Comparison of ENCODE assay signal across 29 mouse cellular contexts in the genomic region with DNA sequence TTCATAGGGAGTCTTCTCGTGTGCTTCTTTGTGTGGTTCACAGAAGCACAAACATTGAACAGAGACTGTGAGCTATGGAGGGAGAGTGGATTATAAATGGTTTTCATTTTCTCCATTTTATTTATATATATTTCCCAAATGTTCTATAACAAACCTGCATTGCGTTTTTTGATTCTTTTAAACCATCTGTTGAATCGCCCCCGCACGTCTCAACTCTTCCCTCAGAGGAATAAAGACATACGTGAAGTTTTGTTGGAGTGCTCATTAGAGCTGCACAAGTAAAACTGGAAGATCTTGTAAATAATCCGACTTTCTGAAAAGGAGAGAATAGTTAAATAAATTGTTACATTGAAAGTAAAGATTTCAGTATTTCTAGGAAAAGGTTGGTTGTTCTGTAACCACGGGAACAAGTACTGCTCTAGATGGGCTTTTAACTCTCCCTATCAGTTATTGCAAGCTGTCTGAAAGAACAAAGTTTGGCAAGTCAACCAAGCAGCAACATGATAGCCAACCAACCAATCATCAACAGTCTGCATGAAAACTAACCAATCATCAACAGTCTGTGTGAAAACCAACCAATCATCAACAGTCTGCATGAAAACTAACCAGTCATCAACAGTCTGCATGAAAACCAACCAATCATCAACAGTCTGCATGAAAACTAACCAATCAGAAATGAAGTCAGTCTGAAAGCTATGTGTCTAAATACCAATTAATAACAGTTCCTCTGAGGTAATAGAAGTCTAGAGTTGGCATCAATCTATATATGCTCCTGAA. TPM values are rescaled to one million over a fixed set of nuclear protein-coding genes. Genes with fewer than 3 reads are reported as not detected.
DNase-seq lines count a peak whose midpoint lies in the region; ATAC-seq and TF ChIP-seq lines count a peak whose summit lies in the region.
"Had no signal": no experiment of that assay in that cellular context is flagged by ENCODE, and none has a peak within 500 bp of the region (broad histone marks: within the 10 kb centered on the region; RNA-seq: fewer than 3 reads in every experiment).

No protein-coding gene starts in this region.

- 87% methylated on average over 8 of the region's 8 CpGs for WGBS in hindbrain, postnatal 0 days
- WGBS in midbrain, embryonic 16.5 days: 90% methylated on average over 8 of the region's 8 CpGs

- peak; percentile 26 for DNase-seq in layer of hippocampus, adult 9-11 months
- no peak for DNase-seq in layer of hippocampus, adult 2 months (ENCODE audit: low spot score in 2 of 2)
- DNase-seq in 416B (ENCODE audit: low read depth): peak; percentile 40
- DNase-seq in MEL (ENCODE audit: low read depth, low spot score): peak; percentile 84
- no peak for DNase-seq in hindbrain, postnatal 0 days (ENCODE audit: low spot score)
- DNase-seq: adrenal gland, postnatal 14 days; cerebellum, adult 11-12 months; cerebellum, postnatal 10 days; gastrocnemius, postnatal 10 days; heart, postnatal 14 days; kidney, adult 9 months; kidney, postnatal 10 days; spleen, adult 18-20 months; thymus, adult 18-20 months; thymus, postnatal 25 days had no signal

- no peak for TF ChIP-seq RAD21 in MEL (IDR thresholded peaks at IDR 0.05; ENCODE audit: low read depth, low read length)

- H3K4me2 ChIP-seq in hindbrain, postnatal 0 days (ENCODE audit: low read depth, low read length): no peak overlapping the region
- no peak overlapping the region for H3K4me2 ChIP-seq in midbrain, embryonic 16.5 days (ENCODE audit: low read length)
- H3K4me2 ChIP-seq: embryonic facial prominence, embryonic 15.5 days; forebrain, embryonic 13.5 days; hindbrain, embryonic 12.5 days; limb, embryonic 12.5 days; liver, embryonic 15.5 days; lung, embryonic 15.5 days; midbrain, embryonic 12.5 days; neural tube, embryonic 13.5 days had no signal

- H3K4me1 ChIP-seq in MEL (ENCODE audit: control insufficient read depth in 1 of 2, insufficient read depth in 2 of 2, low read length in 2 of 2): peaks cover 4 to 18% of the 10 kb centered on the region in 2 experiments; a peak in 3 of 4 replicates
- H3K4me1 ChIP-seq in hindbrain, postnatal 0 days (ENCODE audit: insufficient read depth, low read length): no peaks in the 10 kb centered on the region
- H3K4me1 ChIP-seq in midbrain, embryonic 16.5 days (ENCODE audit: control insufficient read depth, insufficient read depth, low read length): peaks cover 12% of the 10 kb centered on the region

- 0 out of 2 replicates have a peak, but pooled peaks have one; percentile 31 for ATAC-seq in megakaryocyte-erythroid progenitor cell, adult 5-6 weeks (replicated peaks; ENCODE audit: low FRiP score, low TSS enrichment, poor library complexity, severe bottlenecking)
- ATAC-seq in hindbrain, postnatal 0 days: no peak
- ATAC-seq in midbrain, embryonic 16.5 days: no peak
- ATAC-seq: CD4-positive, CD25-positive, alpha-beta regulatory T cell, adult 4 months; forebrain, embryonic 13.5 days; intestine, embryonic 16.5 days; Patski had no signal

- no peaks in the 10 kb centered on the region; a peak in 1 of 4 replicates for H3K27me3 ChIP-seq in MEL (ENCODE audit: control insufficient read depth in 1 of 2, insufficient read depth in 2 of 2, low read length in 2 of 2)
- no peaks in the 10 kb centered on the region for H3K27me3 ChIP-seq in hindbrain, postnatal 0 days (ENCODE audit: insufficient read depth, low read length)
- H3K27me3 ChIP-seq in midbrain, embryonic 16.5 days (ENCODE audit: control insufficient read depth, insufficient read depth, low read depth, low read length): no peaks in the 10 kb centered on the region
- H3K27me3 ChIP-seq: embryonic facial prominence, embryonic 15.5 days; forebrain, embryonic 13.5 days; hindbrain, embryonic 12.5 days; lung, embryonic 15.5 days; neural tube, embryonic 13.5 days had no signal

- H3K4me3 ChIP-seq in layer of hippocampus, adult 2 months: no peak overlapping the region
- H3K4me3 ChIP-seq in MEL (ENCODE audit: control insufficient read depth in 1 of 2, insufficient read depth in 1 of 2, low read depth in 2 of 2, low read length in 2 of 2): no peak overlapping the region
- no peak overlapping the region for H3K4me3 ChIP-seq in hindbrain, postnatal 0 days (ENCODE audit: low read length)
- H3K4me3 ChIP-seq in midbrain, embryonic 16.5 days (ENCODE audit: low read depth, low read length): no peak overlapping the region
- H3K4me3 ChIP-seq: embryonic facial prominence, embryonic 10.5 days; embryonic facial prominence, embryonic 15.5 days; forebrain, embryonic 13.5 days; hindbrain, embryonic 12.5 days; limb, embryonic 12.5 days; liver, embryonic 15.5 days; lung, embryonic 15.5 days; midbrain, embryonic 12.5 days; neural tube, embryonic 13.5 days had no signal

- no peak overlapping the region for H3K9ac ChIP-seq in MEL (ENCODE audit: control insufficient read depth, low read depth, low read length, poor library complexity, severe bottlenecking)
- no peak overlapping the region for H3K9ac ChIP-seq in hindbrain, postnatal 0 days (replicated peaks; ENCODE audit: low read length)
- H3K9ac ChIP-seq in midbrain, embryonic 16.5 days (ENCODE audit: low read depth, low read length): no peak overlapping the region
- H3K9ac ChIP-seq: embryonic facial prominence, embryonic 15.5 days; forebrain, embryonic 13.5 days; hindbrain, embryonic 12.5 days; limb, embryonic 12.5 days; liver, embryonic 15.5 days; lung, embryonic 15.5 days; midbrain, embryonic 12.5 days; neural tube, embryonic 13.5 days had no signal

- TF ChIP-seq CTCF in layer of hippocampus, adult 2 months (conservative IDR thresholded peaks at IDR 0.05): no peak
- TF ChIP-seq CTCF in MEL (IDR thresholded peaks at IDR 0.05 in 2 of 3, conservative IDR thresholded peaks at IDR 0.05 in 1 of 3; ENCODE audit: control insufficient read depth in 1 of 3, insufficient read depth in 1 of 3, low read depth in 2 of 3, low read length in 3 of 3, poor library complexity in 1 of 3, severe bottlenecking in 1 of 3): no peak
- no peak for TF ChIP-seq CTCF in hindbrain, postnatal 0 days (IDR thresholded peaks at IDR 0.05; ENCODE audit: low read depth)

- H3K79me2 ChIP-seq in MEL (ENCODE audit: control insufficient read depth, insufficient read depth, low read length, poor library complexity): no peaks in the 10 kb centered on the region

- peaks cover 0 to 13% of the 10 kb centered on the region in 2 experiments; a peak in 2 of 4 replicates for H3K36me3 ChIP-seq in MEL (ENCODE audit: control insufficient read depth in 1 of 2, insufficient read depth in 2 of 2, low read length in 2 of 2)
- no peaks in the 10 kb centered on the region for H3K36me3 ChIP-seq in hindbrain, postnatal 0 days (ENCODE audit: insufficient read depth, low read length)
- H3K36me3 ChIP-seq in midbrain, embryonic 16.5 days (ENCODE audit: control insufficient read depth, insufficient read depth, low read length): no peaks in the 10 kb centered on the region
- H3K36me3 ChIP-seq: embryonic facial prominence, embryonic 10.5 days; embryonic facial prominence, embryonic 15.5 days; hindbrain, embryonic 12.5 days; limb, embryonic 12.5 days; liver, embryonic 15.5 days; lung, embryonic 15.5 days; midbrain, embryonic 12.5 days; neural tube, embryonic 13.5 days had no signal

- no peak overlapping the region for H3K27ac ChIP-seq in layer of hippocampus, adult 2 months
- no peak overlapping the region for H3K27ac ChIP-seq in MEL (ENCODE audit: control insufficient read depth, low read depth, low read length)
- H3K27ac ChIP-seq in hindbrain, postnatal 0 days: no peak overlapping the region
- H3K27ac ChIP-seq in midbrain, embryonic 16.5 days (ENCODE audit: low read length): no peak overlapping the region
- H3K27ac ChIP-seq: embryonic facial prominence, embryonic 10.5 days; embryonic facial prominence, embryonic 15.5 days; forebrain, embryonic 13.5 days; hindbrain, embryonic 12.5 days; limb, embryonic 12.5 days; liver, embryonic 15.5 days; lung, embryonic 15.5 days; midbrain, embryonic 12.5 days; neural tube, embryonic 13.5 days had no signal

- no peak for TF ChIP-seq POLR2A in MEL (IDR thresholded peaks at IDR 0.05; ENCODE audit: control insufficient read depth in 1 of 2, insufficient read depth in 1 of 2, low read depth in 1 of 2, low read length in 2 of 2, poor library complexity in 1 of 2)

- no peak for TF ChIP-seq EP300 in MEL (IDR thresholded peaks at IDR 0.05; ENCODE audit: low read depth in 1 of 2, low read length in 2 of 2)

- no peaks in the 10 kb centered on the region for H3K9me3 ChIP-seq in MEL (replicated peaks; ENCODE audit: insufficient read depth, low read length)
- H3K9me3 ChIP-seq in hindbrain, postnatal 0 days (ENCODE audit: low read length): no peaks in the 10 kb centered on the region
- H3K9me3 ChIP-seq in midbrain, embryonic 16.5 days (replicated peaks; ENCODE audit: control insufficient read depth, low read length, poor library complexity, severe bottlenecking): no peaks in the 10 kb centered on the region
- H3K9me3 ChIP-seq: embryonic facial prominence, embryonic 10.5 days; embryonic facial prominence, embryonic 15.5 days; forebrain, embryonic 13.5 days; hindbrain, embryonic 12.5 days; limb, embryonic 12.5 days; liver, embryonic 15.5 days; lung, embryonic 15.5 days; midbrain, embryonic 12.5 days; neural tube, embryonic 13.5 days had no signal

TF ChIP-seq in MEL, 35 proteins besides CTCF, POLR2A, EP300 and RAD21 (continues in another document):
- no peak for TF ChIP-seq ZNF384 (IDR thresholded peaks at IDR 0.05; ENCODE audit: low read depth, low read length)

RNA-seq across cellular contexts. Expression of a gene that starts 37.5 kb away (rescaled TPM):
- total RNA-seq in layer of hippocampus, adult 2 months (2021): 10 to 100 TPM; 17.6 to 17.9 TPM
- total RNA-seq in MEL (2012; rRNA removed): 31.9 and 41.6 TPM in 2 replicates
- polyA plus RNA-seq in MEL (2012; ENCODE audit: insufficient read depth in 1 of 2, insufficient read length in 2 of 2, low read depth in 1 of 2, low replicate concordance in 2 of 2, missing spikeins in 1 of 2): 10 to 100 TPM in 1 of 2 experiments, not detected in 1; 38.2 TPM
- total RNA-seq in megakaryocyte-erythroid progenitor cell, adult 5-6 weeks (2014; fragmentation: Nextera tagmentation): 20.4 and 21.1 TPM in 2 replicates
- total RNA-seq in megakaryocyte-erythroid progenitor cell, adult 5-6 weeks (2017): 30.9 and 41.8 TPM in 2 replicates
- total RNA-seq in hindbrain, postnatal 0 days (2014; rRNA removed): 12.7 TPM in 2 replicates
- polyA plus RNA-seq in hindbrain, postnatal 0 days (2015; fragmentation: Nextera tagmentation; extraction: Ambion mirVana): 13.8 and 14.0 TPM in 2 replicates
- polyA plus RNA-seq in midbrain, embryonic 16.5 days (2015; fragmentation: Nextera tagmentation; extraction: Ambion mirVana): 15.5 and 17.3 TPM in 2 replicates

RNA-seq across cellular contexts. Expression of a gene that starts 54.7 kb away (rescaled TPM):
- 10 to 100 TPM; 21.2 to 22.7 TPM for total RNA-seq in layer of hippocampus, adult 2 months (2021)
- 8.6 and 8.8 TPM in 2 replicates for total RNA-seq in MEL (2012; rRNA removed)
- polyA plus RNA-seq in MEL (2012; ENCODE audit: insufficient read depth in 1 of 2, insufficient read length in 2 of 2, low read depth in 1 of 2, low replicate concordance in 2 of 2, missing spikeins in 1 of 2): 10 to 100 TPM; 19.0 to 28.3 TPM
- 20.3 and 23.7 TPM in 2 replicates for total RNA-seq in megakaryocyte-erythroid progenitor cell, adult 5-6 weeks (2014; fragmentation: Nextera tagmentation)
- total RNA-seq in megakaryocyte-erythroid progenitor cell, adult 5-6 weeks (2017): 9.7 and 14.6 TPM in 2 replicates
- 18.2 and 19.7 TPM in 2 replicates for total RNA-seq in hindbrain, postnatal 0 days (2014; rRNA removed)
- 10.9 and 11.2 TPM in 2 replicates for polyA plus RNA-seq in hindbrain, postnatal 0 days (2015; fragmentation: Nextera tagmentation; extraction: Ambion mirVana)
- polyA plus RNA-seq in midbrain, embryonic 16.5 days (2015; fragmentation: Nextera tagmentation; extraction: Ambion mirVana): 12.6 and 13.1 TPM in 2 replicates

Comparison
In these comparisons a context has a peak if more than half of its experiments do, and no peak if none do; other contexts are left out.
1. DNase-seq: peak in layer of hippocampus, adult 9-11 months (single experiment), 416B (single experiment) and MEL (single experiment); none in layer of hippocampus, adult 2 months (0 of 2) and hindbrain, postnatal 0 days (single experiment).